Mouse (Mus musculus): ENCODE data around the gene Cdkl4.

DNA sequence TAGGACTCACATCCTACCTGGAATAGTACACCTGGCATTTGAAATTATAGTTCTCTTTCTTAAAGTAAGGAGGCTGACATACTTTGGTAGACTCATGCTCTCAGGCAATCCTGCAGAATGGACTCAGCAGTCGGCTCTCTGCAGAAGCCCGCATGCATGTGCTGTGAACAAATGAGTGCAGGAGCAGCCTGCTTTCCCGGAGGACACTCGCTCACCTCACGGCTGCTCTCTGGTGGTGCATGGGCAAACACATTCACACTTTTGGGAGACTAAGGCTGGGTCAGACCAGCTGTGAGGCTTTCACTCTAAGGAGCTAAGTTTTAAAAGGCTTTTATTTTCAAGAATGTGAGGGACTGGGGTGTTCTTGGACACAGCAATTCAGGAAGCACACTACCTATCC lies 41.3 kb upstream of the Cdkl4 start:
- TF ChIP-seq POLR2A (IDR thresholded peaks at IDR 0.05; ENCODE audit: borderline replicate concordance, low read depth, low read length) (no peak), CTCF (IDR thresholded peaks at IDR 0.05; ENCODE audit: low read depth, low read length) (no peak)
